Mouse (Mus musculus) ES-E14 (cell line): Measurements from ENCODE around the gene Frat2. TPM values are rescaled to one million over a fixed set of nuclear protein-coding genes. Genes with fewer than 3 reads are reported as not detected.

Experiments
- DNase-seq: peaks from one replicate; pipeline ENCODE4 v3.0.0-alpha.2; 2013; ENCODE audit warnings: low read depth, low spot score
- H3K27ac ChIP-seq: 2 replicates; pipeline ENCODE4 v1.5.1; 2012; ENCODE audit warnings: low read depth, mild to moderate bottlenecking, low read length, moderate library complexity, mixed read lengths; ENCODE audit not compliant: poor library complexity, insufficient read depth, severe bottlenecking
- H3K36me3 ChIP-seq: 2 replicates; pipeline ENCODE4 v1.6.1; 2012; ENCODE audit warnings: mild to moderate bottlenecking, low read length, moderate library complexity, mixed read lengths; ENCODE audit not compliant: control insufficient read depth, poor library complexity, insufficient read depth, severe bottlenecking
- H3K4me1 ChIP-seq, 2 experiments: fragments of 150-350 bp in 1 of 2; sonication (generic) in 1 of 2; 2 replicates each; pipeline ENCODE4 v1.6.1; 2012; ENCODE audit warnings: low read length in 2 of 2, mild to moderate bottlenecking in 1 of 2, mixed read lengths in 1 of 2; ENCODE audit not compliant: control insufficient read depth in 2 of 2, insufficient read depth in 2 of 2, poor library complexity in 1 of 2
- H3K4me3 ChIP-seq, 2 experiments: fragments of 150-350 bp in 1 of 2; sonication (generic) in 1 of 2; 2 replicates each; pipeline ENCODE4 v1.5.1; 2012; ENCODE audit warnings: low read length in 2 of 2, low read depth in 1 of 2, mild to moderate bottlenecking in 1 of 2, mixed read lengths in 1 of 2; ENCODE audit not compliant: insufficient read depth in 1 of 2, poor library complexity in 1 of 2, severe bottlenecking in 1 of 2
- H3K9ac ChIP-seq: 2 replicates; pipeline ENCODE4 v1.6.1; 2012; ENCODE audit warnings: low read depth, mild to moderate bottlenecking, low read length, mixed read lengths; ENCODE audit not compliant: poor library complexity, insufficient read depth, severe bottlenecking
- H3K9me3 ChIP-seq: fragments of 150-350 bp; sonication (generic); 2 replicates; pipeline ENCODE4 v1.6.1; 2012; ENCODE audit warnings: low read depth, mild to moderate bottlenecking, low read length; ENCODE audit not compliant: control insufficient read depth, insufficient read depth
- CHD2 ChIP-seq: IDR thresholded peaks from 2 replicates; pipeline ENCODE4 v1.6.1; 2014; ENCODE audit warnings: mild to moderate bottlenecking, low read depth, low read length, inconsistent platforms
- HCFC1 ChIP-seq: IDR thresholded peaks from 2 replicates; pipeline ENCODE4 v1.6.1; 2012; ENCODE audit warnings: low read length, inconsistent platforms, borderline replicate concordance; ENCODE audit not compliant: insufficient read depth
- MAFK ChIP-seq: IDR thresholded peaks from 2 replicates; pipeline ENCODE4 v1.6.1; 2014; ENCODE audit warnings: mild to moderate bottlenecking, low read depth, low read length, inconsistent platforms; ENCODE audit not compliant: insufficient read depth
- ZC3H11A ChIP-seq: IDR thresholded peaks from 2 replicates; pipeline ENCODE4 v1.6.1; 2012; ENCODE audit warnings: low read depth, mild to moderate bottlenecking, inconsistent platforms, low read length, borderline replicate concordance
- ZNF384 ChIP-seq: IDR thresholded peaks from 2 replicates; pipeline ENCODE4 v1.6.1; 2012; ENCODE audit warnings: low read depth, low read length, inconsistent platforms
- in situ Hi-C, 2 experiments: fragments of 600-800 bp; cut with MboI; formaldehyde crosslinking; loops; one replicate each; pipeline ENCODE4 v1.15.1; 2025; ENCODE audit warnings: low sequenced_read_pairs in 2 of 2, inconsistent platforms in 1 of 2; ENCODE audit not compliant: unreplicated experiment in 2 of 2
- total RNA-seq: library from RNA; depleted of rRNA; stranded (reverse); fragments of 300-350 nt; gene quantifications from 2 replicates; pipeline ENCODE4 v1.2.3, GENCODE M21; 2012

The Frat2 gene
- total RNA-seq, 1 experiment: 4.5 TPM

DNA sequence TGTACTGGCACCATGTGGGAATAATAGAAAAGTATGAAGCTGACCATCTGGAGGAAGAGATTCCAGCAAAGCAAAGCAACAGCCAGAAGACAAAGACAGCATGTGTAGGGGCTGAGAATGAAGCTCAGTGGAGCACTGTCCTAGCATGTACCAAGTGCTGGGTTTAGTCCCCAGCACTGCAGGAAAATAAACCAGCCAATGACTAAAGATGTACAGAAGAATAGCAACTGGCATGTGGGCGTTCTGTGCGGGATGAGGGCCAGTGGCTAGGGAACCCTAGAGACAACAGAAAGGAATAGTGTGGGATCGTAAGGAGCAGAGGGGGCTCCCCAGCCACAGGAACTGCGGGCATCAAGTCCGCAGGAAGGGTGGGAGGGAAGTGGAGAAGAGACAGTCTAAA, 21.4 kb upstream of the Frat2 start:
- no peak for DNase-seq
- TF ChIP-seq ZNF384 (no peak), HCFC1 (no peak), MAFK (no peak), CHD2 (no peak), ZC3H11A (no peak)
- Histone ChIP-seq H3K9me3 (no peaks in the 10 kb centered on the region), H3K4me1 (no peaks in the 10 kb centered on the region), H3K36me3 (peaks cover 76% of the 10 kb centered on the region), H3K9ac (no peak overlapping the region), H3K4me3 (no peak overlapping the region), H3K27ac (no peak overlapping the region)
- in situ Hi-C loops: no loop called here

- in situ Hi-C loops: no loop called here
- no peaks in the 10 kb centered on the region for H3K4me1 ChIP-seq
- peaks cover 73% of the 10 kb centered on the region for H3K36me3 ChIP-seq
- no peak overlapping the region for H3K27ac ChIP-seq
- H3K9ac ChIP-seq: no peak overlapping the region
- H3K4me3 ChIP-seq: no peak overlapping the region
- no peak for TF ChIP-seq MAFK
- TF ChIP-seq ZNF384: no peak
- no peak for TF ChIP-seq CHD2
- no peak for TF ChIP-seq HCFC1
- TF ChIP-seq ZC3H11A: no peak
- H3K9me3 ChIP-seq: no peaks in the 10 kb centered on the region
- no peak for DNase-seq
Observed at GRCm38 (mm10) chr19:41866707-41867106, 18.8 kb upstream of the Frat2 start.

- Histone ChIP-seq H3K27ac (no peak overlapping the region), H3K4me1 (0 out of 4 replicates have a peak, but pooled peaks cover 0 to 2% of the 10 kb centered on the region in 2 experiments), H3K9me3 (no peaks in the 10 kb centered on the region), H3K9ac (no peak overlapping the region), H3K36me3 (peaks cover 12% of the 10 kb centered on the region; the same call in 1 of the 2 replicates), H3K4me3 (no peak overlapping the region)
- in situ Hi-C loops: no loop called here
- TF ChIP-seq CHD2 (no peak), ZNF384 (no peak), HCFC1 (no peak), ZC3H11A (no peak), MAFK (no peak)
- no peak for DNase-seq
Observed at GRCm38 (mm10) chr19:41857816-41858310, 9.9 kb upstream of the Frat2 start.

DNA sequence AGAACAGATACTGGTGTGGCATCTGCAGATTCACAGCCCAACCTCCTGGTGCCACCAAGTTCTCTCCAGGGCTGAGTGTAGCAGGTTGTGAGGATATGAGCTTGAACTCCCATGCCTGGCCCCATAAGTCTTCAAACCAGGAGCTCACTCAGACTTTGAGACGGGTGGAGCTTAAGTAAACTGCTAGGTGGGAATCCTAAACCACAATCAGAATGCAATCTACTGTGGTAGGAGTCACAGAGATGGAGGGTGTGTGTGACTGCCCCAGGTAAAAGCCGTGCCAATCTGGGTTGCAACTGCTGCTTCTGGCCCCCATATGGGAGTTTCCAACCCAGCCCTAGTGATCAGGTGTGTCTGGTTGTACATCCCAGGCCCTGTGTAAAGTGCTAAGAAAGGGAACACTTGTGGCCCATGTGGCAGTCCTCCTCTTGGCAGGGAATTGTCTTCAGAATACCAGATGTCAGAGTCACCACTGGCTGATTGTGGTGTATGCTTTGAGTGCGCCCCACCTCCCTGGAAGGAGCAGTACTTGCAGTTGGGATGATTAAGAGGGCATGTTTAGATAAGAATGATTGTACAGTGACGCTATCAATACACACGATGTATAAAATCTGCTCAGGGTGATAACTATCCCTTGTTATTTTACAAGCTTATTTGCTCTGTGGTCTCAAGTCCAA, 9.3 kb upstream of the Frat2 start:
- no peak overlapping the region for H3K4me3 ChIP-seq
- in situ Hi-C loops: no loop called here
- DNase-seq: no peak
- TF ChIP-seq MAFK (no peak), CHD2 (no peak), ZC3H11A (no peak), ZNF384 (no peak), HCFC1 (no peak)
- no peak overlapping the region for H3K9ac ChIP-seq
- no peaks in the 10 kb centered on the region for H3K9me3 ChIP-seq
- H3K4me1 ChIP-seq: 0 out of 4 replicates have a peak, but pooled peaks cover 0 to 2% of the 10 kb centered on the region in 2 experiments
- H3K27ac ChIP-seq: no peak overlapping the region
- peaks cover 6% of the 10 kb centered on the region; the same call in 1 of the 2 replicates for H3K36me3 ChIP-seq

- Histone ChIP-seq H3K36me3 (no peaks in the 10 kb centered on the region), H3K4me1 (peaks cover 0 to 12% of the 10 kb centered on the region in 2 experiments; a peak in 2 of 4 replicates), H3K9ac (no peak overlapping the region), H3K9me3 (no peaks in the 10 kb centered on the region), H3K27ac (no peak overlapping the region), H3K4me3 (no peak overlapping the region)
- no peak for DNase-seq
- TF ChIP-seq MAFK: no peak
- no peak for TF ChIP-seq CHD2
- TF ChIP-seq ZNF384: no peak
- no peak for TF ChIP-seq ZC3H11A
- TF ChIP-seq HCFC1: no peak
- in situ Hi-C loops: no loop called here
Observed at GRCm38 (mm10) chr19:41852423-41852822, 4.5 kb upstream of the Frat2 start.
